Mouse (Mus musculus): ENCODE measurements around the gene Cog5. TPM values are rescaled to one million over a fixed set of nuclear protein-coding genes. Genes with fewer than 3 reads are reported as not detected.

Cog5 gene
- polyA plus RNA-seq, 1 experiment from 2014 or later: 36.0 TPM

DNA sequence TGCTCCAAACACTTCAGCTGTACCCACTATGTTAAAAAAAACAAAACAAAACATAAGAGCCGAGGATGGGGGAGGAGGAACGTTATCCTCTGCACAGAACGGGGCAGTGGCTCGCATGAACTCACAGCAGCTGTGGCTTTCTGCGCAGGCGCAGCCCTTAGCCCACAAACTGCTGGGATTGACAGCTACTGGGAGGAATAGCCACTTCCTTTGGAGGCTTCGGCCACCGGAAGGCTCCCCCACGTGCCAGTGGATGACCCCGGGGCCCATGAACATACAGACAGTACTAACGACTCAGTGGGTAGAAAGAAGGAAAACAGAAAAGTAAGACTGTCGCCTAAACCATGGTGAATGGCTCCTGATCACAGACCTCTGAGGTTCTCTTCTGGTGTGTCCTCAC lies 330.0 kb downstream of the Cog5 start:
- no peak overlapping the region for H3K9ac ChIP-seq
- no peak overlapping the region for H3K4me2 ChIP-seq (replicated peaks)
- no peaks in the 10 kb centered on the region for H3K9me3 ChIP-seq
- WGBS: 86% methylated on average over 12 of the region's 12 CpGs
- no peak overlapping the region for H3K27ac ChIP-seq
- H3K4me3 ChIP-seq: no peak overlapping the region
- H3K36me3 ChIP-seq: no peaks in the 10 kb centered on the region
- no peaks in the 10 kb centered on the region for H3K4me1 ChIP-seq
- H3K27me3 ChIP-seq (replicated peaks): no peaks in the 10 kb centered on the region
- ATAC-seq (ENCODE audit: low FRiP score, low read depth): no peak

DNA sequence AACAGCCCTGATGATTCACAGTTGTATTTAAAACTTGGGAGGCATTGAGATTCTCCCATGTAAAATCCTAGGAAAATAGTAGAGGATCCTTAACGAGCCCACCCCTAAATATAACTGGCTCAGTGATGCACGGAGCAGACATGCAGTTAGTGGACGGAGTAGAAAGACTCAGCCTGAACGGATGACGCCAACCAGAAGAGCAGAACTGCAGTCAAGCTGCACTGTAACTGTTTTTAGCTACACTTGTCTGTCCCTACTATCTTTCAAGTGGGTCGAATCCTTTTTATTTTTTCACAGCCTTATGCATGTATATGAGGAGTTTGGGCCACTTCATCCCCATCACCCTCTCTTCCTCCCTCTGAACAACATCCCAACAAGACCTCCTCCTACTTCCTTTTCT lies 331.1 kb downstream of the Cog5 start:
- Histone ChIP-seq H3K4me1 (no peaks in the 10 kb centered on the region), H3K27me3 (replicated peaks) (no peaks in the 10 kb centered on the region)
- 93% methylated on average over 6 of the region's 6 CpGs for WGBS

DNA sequence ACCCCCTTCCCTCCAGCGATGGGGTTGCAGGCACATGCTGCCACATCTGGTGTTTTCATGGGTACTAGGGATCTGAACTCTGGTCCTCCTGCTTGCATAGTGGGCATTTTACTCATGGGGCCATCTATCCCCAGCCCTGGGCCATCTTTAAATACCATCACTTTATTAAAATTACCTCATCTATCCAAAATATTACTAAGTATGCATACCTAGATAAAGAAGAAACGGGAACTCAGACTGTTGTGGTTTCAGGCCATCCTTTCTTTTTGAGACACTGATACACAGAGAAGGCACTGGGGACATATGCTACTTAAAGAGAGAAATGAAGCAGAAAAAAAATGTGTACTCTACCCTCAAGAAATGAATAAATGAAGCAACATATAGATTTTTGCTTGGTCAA lies 331.8 kb downstream of the Cog5 start:
- Histone ChIP-seq H3K4me2 (replicated peaks) (no peak overlapping the region), H3K27me3 (replicated peaks) (no peaks in the 10 kb centered on the region), H3K4me1 (no peaks in the 10 kb centered on the region), H3K36me3 (no peaks in the 10 kb centered on the region), H3K9ac (no peak overlapping the region), H3K9me3 (no peaks in the 10 kb centered on the region), H3K27ac (no peak overlapping the region), H3K4me3 (no peak overlapping the region)
- no peak for ATAC-seq (ENCODE audit: low FRiP score, low read depth)
- WGBS: 87% methylated on average over 2 of the region's 2 CpGs

More for the DNA sequence above, 331.1 kb downstream of the Cog5 start:
- Histone ChIP-seq H3K9ac (no peak overlapping the region), H3K36me3 (no peaks in the 10 kb centered on the region), H3K27ac (no peak overlapping the region), H3K4me2 (replicated peaks) (no peak overlapping the region), H3K4me3 (no peak overlapping the region), H3K9me3 (no peaks in the 10 kb centered on the region)
- no peak for ATAC-seq (ENCODE audit: low FRiP score, low read depth)

Other genes with a start within 250 kb of the Cog5 start
- 13.2 and 15.6 TPM in 2 replicates for gene Cbll1, start 155.3 kb upstream of the Cog5 start, polyA plus RNA-seq (2016; fragmentation: Nextera tagmentation; extraction: Ambion mirVana)
- 0.06 TPM in 1 of 2 replicates, not detected in the other for gene Slc26a4, start 94.9 kb upstream of the Cog5 start, polyA plus RNA-seq (2016; fragmentation: Nextera tagmentation; extraction: Ambion mirVana)
- gene Bcap29, start 20.2 kb upstream of the Cog5 start, polyA plus RNA-seq (2016; fragmentation: Nextera tagmentation; extraction: Ambion mirVana): 28.1 and 29.4 TPM in 2 replicates
- 5.9 and 9.4 TPM in 2 replicates for gene Dus4l, start within 50 bp of the Cog5 start, polyA plus RNA-seq (2016; fragmentation: Nextera tagmentation; extraction: Ambion mirVana)
- 8.9 and 9.8 TPM in 2 replicates for gene Gpr22, start 59.1 kb downstream of the Cog5 start, polyA plus RNA-seq (2016; fragmentation: Nextera tagmentation; extraction: Ambion mirVana)